Mouse (Mus musculus): Measurements from ENCODE around the gene Med19.
"Not testable (repeated sequence)": the region's sequence is repeated elsewhere in the genome, so short reads cannot be mapped to it uniquely, and the experiment has no call there.

Gene Med19

GRCm38 (mm10) chr2:84721182-84721581, 43.0 kb downstream of the Med19 start:
- no peak for DNase-seq

- no peak for DNase-seq
Measured at GRCm38 (mm10) chr2:84723856-84724255, 45.7 kb downstream of the Med19 start.

GRCm38 (mm10) chr2:84725770-84726169, 47.6 kb downstream of the Med19 start:
- DNase-seq, result no peak

DNA sequence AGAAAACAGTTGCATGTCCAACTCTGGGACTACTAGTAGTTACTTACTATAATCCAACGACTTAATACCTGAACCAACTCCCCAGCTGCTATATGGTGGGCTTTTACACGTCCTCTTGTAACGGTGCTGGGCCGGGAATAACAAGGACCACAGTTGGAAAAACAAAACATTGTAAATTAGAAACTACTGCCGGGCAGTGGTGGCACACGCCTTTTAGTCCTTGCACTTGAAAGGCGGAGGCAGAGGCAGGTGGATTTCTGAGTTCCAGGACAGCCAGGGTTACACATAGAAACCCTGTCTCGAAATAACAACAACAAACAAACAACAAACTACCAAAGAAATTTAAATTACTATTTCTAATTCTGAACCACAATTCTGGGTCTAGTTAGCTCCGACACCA, 48.5 kb downstream of the Med19 start:
- no peak for DNase-seq

- peak; percentile 95 for DNase-seq
Measured at GRCm38 (mm10) chr2:84727172-84727858, 49.1 kb downstream of the Med19 start, which contains the start of gene Clp1. TSS of gene Clp1 (minus strand) at chr2:84727350.

DNA sequence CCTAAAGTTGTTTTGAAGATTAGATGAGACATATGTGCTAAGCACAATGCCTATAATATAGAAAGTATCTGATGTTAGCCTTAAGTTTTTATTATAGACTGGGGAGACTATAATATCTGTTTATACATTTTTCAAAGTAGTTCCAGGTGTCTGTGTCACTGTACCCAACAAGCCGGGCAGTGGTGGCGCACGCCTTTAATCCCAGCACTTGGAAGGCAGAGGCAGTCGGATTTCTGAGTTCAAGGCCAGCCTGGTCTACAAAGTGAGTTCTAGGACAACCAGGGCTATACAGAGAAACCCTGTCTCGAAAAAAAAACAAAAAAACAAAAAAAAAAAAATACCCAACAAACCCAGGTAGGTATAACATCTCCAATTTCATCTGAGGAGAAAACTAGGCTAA, 50.0 kb downstream of the Med19 start:
- not testable (repeated sequence) for DNase-seq

- no peak for DNase-seq
Measured at GRCm38 (mm10) chr2:84731206-84731605, 53.0 kb downstream of the Med19 start.

GRCm38 (mm10) chr2:84732394-84732793, 54.2 kb downstream of the Med19 start:
- DNase-seq, result no peak

- DNase-seq, result peak; percentile 45
Measured at GRCm38 (mm10) chr2:84733579-84734300, 55.5 kb downstream of the Med19 start, which contains the start of gene Ypel4. TSS of gene Ypel4 (plus strand) at chr2:84734058.

DNA sequence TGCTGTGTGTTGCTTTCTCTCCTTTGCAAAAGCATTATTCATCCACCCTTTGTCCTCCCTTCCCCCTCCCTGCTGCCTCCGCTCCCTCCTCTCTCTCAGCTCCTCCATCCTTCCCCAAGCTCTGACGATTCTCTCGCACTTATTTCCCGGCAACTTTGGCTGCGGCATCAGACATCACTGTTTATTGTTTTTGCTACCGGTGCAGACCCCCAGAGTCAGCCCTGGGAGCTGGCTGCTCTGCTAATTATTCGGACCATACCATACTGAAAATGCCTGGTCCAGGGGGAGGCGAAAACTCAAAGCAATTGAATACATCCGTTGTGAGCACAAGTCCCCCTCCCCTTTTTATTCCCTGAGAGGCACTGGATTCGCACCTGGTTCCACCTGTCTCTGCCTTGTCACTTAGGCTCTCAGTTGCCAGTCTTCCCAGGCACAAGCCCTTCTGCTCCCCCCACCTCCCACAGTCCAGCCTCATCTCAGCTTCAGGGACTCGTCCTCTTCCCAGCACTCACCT, 56.2 kb downstream of the Med19 start:
- DNase-seq, result no peak

- DNase-seq, result no peak
Measured at GRCm38 (mm10) chr2:84734919-84735318, 56.7 kb downstream of the Med19 start.

- DNase-seq, result no peak
Measured at GRCm38 (mm10) chr2:84735346-84735920, 57.2 kb downstream of the Med19 start.

- DNase-seq, result no peak
Measured at GRCm38 (mm10) chr2:84736312-84737161, 58.3 kb downstream of the Med19 start.

DNA sequence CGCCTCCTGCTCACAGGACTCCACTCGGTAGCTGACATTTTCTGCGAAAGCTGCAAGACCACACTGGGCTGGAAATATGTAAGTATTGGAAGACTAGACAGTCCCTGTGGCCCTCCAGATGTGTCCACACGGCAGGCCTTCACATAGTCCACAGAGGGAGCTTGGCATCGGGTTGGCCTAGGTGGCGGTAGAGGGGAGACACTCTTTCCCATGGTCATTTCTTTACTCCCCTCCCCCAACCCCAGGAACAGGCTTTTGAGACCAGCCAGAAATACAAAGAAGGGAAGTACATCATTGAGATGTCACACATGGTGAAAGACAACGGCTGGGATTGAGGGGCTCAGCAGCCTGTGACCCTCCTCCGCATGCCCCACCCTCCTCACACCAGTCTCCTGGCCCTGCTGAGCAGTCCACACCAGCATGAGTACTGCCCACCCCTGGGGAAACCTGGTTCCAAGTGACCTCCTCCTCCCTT, 59.3 kb downstream of the Med19 start:
- DNase-seq, result no peak

Data from lung, postnatal 14 days (tissue).